Mouse (Mus musculus) ovary, adult 18-20 months (tissue): ENCODE measurements around the gene Plac8.

Experiments
- DNase-seq: peaks from one replicate; pipeline ENCODE4 v3.0.0; 2022; ENCODE audit warnings: low spot score, mixed read lengths

Plac8 gene

DNA sequence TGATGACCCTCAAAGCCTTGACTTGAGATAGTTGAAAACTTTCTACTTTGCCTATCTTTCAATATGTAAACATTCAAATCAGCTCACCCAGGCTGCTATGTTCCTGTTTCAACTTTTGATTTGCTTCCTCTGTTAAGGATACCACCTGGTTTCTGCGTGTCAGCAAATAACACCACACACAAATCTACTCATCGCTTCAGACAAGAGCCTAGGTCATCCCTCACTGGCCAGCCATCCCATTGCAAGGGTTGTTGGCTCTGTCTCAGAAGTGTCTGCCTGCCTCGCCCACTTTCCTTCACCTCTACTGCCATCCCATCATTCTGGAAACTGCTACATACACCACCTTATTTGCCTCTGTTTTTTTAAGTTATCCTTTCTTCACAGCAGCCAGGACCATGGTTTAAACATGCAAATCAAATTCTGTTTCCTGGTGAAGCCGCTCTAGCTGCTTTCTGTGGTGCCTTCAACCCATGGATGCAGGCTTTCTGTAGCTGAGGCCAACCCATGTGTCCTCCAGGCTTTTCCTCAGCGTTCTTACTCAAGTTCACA lies 6.9 kb upstream of the Plac8 start:
- no peak for DNase-seq

- DNase-seq = no peak
Measured at GRCm38 (mm10) chr5:100574771-100575170, 2.7 kb upstream of the Plac8 start.

DNA sequence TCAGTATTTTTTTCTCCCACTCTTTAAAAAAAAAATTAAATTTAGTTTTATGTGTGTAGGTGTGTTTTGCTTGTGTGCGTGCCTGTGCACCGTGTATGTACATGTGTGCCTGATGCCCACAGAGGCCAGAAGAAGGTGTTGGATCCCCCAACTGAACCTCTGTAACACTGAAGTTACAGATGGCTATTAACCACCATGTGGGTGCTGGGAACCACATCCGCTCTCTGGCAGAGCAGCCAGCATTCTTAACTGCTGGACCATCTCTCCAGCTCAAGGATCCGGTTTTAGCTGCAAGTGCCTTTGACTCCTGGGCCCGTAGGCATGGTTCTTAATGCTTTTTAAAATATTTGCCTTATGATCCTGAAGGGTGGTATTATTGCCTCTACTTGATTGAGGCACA lies 1.2 kb upstream of the Plac8 start:
- DNase-seq = no peak

DNA sequence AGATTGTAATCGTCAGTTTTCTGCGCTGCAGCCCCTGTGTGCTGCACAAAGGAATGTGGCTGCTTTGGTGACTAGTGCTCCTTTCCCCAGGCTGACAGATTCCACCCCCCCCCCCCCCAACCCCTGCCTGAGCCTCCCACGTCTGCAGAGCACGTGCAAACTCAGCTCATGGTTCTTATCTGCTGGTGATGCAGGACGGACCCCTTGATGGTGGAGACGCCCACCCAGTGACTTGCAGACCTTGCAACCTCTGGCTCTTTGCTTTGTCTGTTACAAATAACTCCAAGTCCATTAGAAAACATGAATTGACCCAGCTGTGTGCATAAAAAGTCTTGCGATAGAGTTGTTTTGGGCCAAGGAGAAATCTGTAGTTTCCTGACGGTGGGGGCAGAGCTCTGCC lies 1.3 kb downstream of the Plac8 start:
- DNase-seq = no peak

DNA sequence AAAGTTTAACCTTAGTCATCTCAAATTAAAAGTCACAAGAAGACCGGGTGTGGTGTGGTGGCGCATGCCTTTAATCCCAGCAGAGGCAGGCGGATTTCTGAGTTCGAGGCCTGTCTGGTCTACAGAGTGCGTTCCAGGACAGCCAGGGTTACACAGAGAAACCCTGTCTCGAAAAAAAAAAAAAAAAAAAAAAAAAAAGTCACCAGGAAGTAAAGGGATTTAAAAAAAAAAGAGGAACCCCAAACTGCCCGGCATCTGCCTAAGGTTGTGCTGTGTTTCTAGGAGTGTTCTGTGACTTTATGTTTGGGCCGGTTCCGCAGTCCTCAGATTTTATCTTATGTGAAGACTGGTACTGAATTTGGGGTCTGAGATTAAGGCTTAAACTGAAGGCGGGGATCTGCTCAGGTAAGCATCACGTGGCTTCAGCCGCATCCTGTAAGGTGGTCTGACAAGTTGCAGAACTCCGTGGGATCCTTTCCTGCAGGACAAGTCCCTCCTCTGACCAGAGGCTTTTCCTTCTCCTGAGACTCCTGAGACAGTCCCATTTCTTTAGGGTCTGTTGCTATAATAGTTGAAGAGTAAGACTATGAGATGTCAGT lies 1.9 kb downstream of the Plac8 start:
- no peak for DNase-seq

GRCm38 (mm10) chr5:100569250-100569934 lies 2.7 kb downstream of the Plac8 start:
- no peak for DNase-seq

DNA sequence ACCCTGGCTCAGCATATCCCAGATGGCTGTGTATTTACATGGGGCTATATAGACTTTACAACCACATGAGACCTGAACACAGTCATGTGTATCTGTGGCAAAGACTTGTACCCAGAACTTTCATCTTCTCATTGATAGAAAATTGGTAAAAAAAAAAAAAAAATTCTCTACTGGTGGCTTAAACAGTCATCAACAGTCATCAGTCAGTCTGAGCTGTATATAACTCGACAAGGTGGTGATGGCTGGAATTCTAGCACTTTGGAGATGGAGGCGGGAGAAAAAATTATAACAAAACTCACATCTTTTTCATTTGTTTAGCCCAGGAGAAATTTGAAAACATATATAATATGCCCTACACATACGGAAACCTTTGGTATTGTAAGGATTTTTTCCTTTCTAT lies 3.2 kb downstream of the Plac8 start:
- no peak for DNase-seq

DNA sequence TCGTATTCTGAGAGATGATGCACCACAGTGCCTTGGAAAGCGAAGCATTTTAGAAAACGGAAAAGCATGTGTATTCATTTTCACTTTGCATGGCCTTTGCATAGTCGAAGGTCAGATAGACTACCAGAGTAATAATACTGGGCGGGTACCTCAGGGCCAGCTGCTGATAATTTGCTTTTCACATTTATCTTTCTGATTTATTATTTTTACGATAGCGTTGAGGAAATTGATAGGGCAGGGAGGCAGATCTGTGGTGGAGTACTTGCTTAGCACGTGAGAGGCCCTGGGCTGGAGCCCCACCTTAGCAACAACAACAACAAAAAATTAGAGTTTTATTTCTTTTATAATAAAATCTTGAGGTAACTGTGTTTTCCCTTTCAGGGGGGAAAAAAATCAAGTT lies 3.9 kb downstream of the Plac8 start:
- DNase-seq = no peak

DNA sequence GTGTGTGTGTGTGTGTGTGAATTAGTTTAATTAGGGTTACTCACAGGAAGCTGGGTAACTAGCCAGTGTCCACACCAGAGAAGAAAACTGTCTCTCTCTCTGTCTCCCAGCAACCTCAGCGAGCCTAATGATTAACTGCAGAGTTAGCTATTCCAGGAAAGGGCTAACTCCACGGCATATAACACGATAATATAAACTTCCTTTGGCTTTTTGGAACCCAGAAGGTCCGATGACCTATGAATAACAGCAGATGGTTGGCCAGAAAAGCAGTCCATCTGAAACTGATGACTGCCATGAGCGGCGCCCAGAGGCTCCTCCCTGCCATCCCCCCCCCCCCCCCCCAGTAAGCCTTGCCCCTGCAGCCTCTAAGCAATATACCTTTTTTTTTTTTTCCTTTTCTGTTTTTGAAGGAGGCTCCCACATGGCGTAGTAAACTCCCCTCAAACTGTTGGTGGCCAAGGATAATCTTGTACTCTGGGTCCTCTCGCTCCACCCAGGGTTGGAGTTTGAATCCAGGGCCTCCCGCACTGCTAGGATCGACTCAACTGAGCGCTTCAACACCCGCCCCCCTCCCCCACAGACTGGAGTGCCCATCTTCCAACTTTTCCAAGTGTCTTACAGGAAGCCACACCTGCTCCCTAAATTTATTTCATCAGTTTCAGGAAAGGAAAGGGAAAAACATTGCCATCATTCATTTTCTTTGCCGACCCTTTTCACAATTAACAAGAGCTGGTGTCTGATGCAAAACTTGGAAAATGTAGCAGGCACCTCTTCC lies 4.6 kb downstream of the Plac8 start:
- no peak for DNase-seq

DNA sequence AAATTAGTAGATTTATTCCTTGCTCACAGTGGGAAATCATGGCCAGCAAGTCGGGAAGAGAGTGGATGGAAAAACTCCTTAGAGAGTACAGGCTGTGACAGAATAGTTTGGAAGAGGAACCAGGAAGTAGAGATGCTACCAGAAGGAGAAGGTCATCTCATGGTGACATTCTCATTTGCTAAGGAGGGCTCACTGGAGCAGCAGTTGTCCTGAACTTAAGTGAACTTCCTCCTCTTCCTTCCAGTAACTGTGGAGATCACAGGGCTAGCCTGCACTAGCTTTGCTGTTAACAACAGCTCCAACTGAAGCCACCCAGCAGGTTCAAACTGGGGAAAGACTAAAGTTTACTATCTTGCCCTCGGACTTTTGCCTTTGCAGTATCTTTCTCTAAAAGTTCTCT lies 5.2 kb downstream of the Plac8 start:
- no peak for DNase-seq

DNA sequence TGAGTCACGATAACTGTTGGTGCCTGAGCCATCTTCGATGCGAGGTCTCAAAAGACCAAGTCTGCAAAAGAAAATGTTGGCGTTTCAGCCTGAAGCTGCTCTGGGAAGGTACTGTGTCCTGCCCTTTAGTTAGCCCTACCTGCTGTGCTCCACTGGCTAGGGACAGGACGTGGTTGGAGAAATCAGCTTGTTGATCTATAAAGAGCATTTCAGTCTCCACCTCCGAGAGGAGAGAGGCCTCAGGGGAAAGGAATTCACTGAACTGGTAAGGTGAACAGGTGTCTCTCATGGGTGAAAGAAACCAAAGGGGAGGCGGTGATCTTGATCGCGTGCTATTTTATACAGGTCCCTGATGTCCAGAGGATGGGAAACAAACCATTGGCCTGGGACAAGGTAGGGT lies 9.3 kb downstream of the Plac8 start:
- DNase-seq = no peak

- DNase-seq = no peak
Measured at GRCm38 (mm10) chr5:100559357-100559756, 12.7 kb downstream of the Plac8 start.

GRCm38 (mm10) chr5:100558783-100559182 lies 13.3 kb downstream of the Plac8 start:
- DNase-seq = no peak

DNA sequence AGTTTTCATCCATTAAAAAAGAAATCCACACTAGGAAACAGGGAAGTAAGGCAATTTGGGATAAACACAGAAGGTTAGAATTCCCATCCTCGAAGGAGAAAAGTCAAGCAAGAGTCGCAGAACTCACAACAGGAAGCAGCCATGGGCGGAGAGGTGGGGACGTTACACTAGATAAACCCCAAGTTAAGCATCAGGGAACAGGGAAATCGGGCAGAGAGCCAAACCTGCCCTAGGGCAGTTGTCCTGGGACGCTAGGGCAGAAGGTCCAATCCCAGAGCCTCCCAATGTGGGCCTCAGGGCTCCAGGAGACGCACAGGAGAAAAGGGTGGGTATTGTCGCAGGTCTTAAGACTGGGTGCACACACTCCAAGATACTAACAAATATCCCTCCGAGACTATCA lies 14.5 kb downstream of the Plac8 start:
- DNase-seq = no peak

- DNase-seq = no peak
Measured at GRCm38 (mm10) chr5:100557019-100557418, 15.0 kb downstream of the Plac8 start.

- no peak for DNase-seq
Measured at GRCm38 (mm10) chr5:100553426-100553825, 18.6 kb downstream of the Plac8 start.

GRCm38 (mm10) chr5:100551952-100552351 lies 20.1 kb downstream of the Plac8 start:
- DNase-seq = no peak

GRCm38 (mm10) chr5:100550151-100550550 lies 21.9 kb downstream of the Plac8 start:
- DNase-seq = no peak

GRCm38 (mm10) chr5:100549311-100549710 lies 22.7 kb downstream of the Plac8 start:
- no peak for DNase-seq

- DNase-seq = no peak
Measured at GRCm38 (mm10) chr5:100548236-100548635, 23.8 kb downstream of the Plac8 start.

DNA sequence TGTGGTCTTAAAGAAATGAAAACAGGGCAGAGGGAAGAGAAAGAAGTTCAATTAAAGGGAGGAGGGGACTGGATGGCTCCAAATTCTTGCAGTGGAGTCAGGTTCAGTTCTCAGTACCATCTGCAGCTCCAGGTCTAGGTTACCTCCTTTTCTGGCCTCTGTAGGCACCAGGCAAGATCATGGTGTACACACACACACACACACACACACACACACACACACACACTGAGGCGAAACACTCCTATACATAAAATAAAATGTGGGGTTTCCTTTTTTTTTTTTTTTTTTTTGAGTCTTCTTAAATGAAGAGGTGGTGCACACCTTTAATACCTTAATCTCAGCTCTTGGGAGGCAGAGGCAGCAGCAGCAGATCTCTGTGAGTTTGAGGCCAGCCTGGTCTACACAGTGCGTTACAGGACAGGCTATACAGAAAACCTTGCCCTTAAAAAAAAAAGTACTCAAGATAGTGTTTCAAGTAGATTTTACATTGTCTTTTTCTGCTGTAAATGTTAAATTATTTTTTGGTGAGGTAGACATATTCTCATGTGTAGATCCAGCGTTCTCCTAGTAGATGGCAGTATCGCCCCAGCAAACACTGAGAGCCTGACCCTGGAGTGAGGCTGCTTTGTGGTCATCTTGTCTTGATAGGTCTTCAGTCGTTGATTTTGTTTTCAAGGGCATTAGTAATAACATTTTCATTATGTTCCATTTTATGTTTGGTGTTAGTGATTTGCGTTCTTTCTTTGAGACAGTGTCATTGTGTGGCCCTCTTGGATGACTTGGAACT lies 25.6 kb downstream of the Plac8 start:
- no peak for DNase-seq

DNA sequence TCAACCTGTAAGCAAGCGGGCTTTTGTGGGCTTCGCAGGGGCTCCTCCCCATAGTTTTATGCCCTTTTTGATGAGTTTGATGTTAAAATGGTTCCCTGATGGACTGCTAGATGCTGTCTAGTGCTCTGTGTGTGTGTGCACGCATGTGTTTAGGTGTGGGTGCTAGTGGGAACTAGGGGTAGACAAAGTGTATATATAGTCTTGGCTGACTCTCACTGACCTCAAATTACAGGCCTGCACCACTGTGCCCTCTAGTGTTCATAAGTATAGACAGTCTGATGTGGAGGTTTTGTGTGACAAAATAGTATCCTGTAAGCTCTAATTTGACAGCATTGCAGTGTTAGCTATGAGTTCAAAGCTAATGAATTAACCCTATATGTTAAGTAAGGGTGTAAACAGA lies 35.4 kb downstream of the Plac8 start:
- DNase-seq = no peak
